Mouse (Mus musculus): ENCODE measurements around the gene Gm21904. TPM values are rescaled to one million over a fixed set of nuclear protein-coding genes. Genes with fewer than 3 reads are reported as not detected.
"Not testable (repeated sequence)": the region's sequence is repeated elsewhere in the genome, so short reads cannot be mapped to it uniquely, and the experiment has no call there.

Gene Gm21904
- polyA plus RNA-seq (2015; fragmentation: Nextera tagmentation; extraction: Ambion mirVana): not detected in 2 replicates

DNA sequence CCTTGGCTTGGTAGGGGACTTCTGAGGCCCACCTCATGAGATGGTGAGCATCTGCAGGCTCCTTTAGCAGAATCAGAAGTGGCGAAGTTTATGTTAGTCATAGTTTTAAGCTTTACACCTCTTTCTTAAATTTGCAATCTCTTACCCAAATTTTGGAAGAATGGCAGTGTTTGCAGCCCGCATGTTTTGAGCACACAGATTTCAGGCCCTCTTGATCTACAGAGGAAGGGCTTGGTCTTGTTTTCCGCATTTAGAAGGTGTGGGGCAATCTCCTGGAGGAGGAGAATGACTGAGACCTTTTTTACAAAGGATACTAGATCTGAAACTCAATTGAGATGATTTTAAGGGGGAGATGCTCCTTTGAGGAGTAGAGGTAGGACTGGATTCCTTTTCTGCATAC lies at the start of gene Gm21904:
Gm21904 (minus strand) TSS at position 101 of the 400 bp plus-strand sequence.
- no CpG with 5 or more reads among the region's 3 CpGs for WGBS
- not testable (repeated sequence) for H3K4me1 ChIP-seq (replicated peaks); H3K27ac ChIP-seq; H3K4me3 ChIP-seq; H3K4me2 ChIP-seq; H3K36me3 ChIP-seq; ATAC-seq (replicated peaks; ENCODE audit: insufficient number of reproducible peaks, insufficient read depth, low FRiP score, low read depth); H3K27me3 ChIP-seq; H3K9ac ChIP-seq; H3K9me3 ChIP-seq (replicated peaks)

GRCm38 (mm10) chrY:17874441-17874840 lies 28.4 kb upstream of the Gm21904 start, which contains the start of the genes Gm20772 and Gm20831:
Gm20772 (plus strand) TSS chrY:17874741.
Gm20831 (plus strand) TSS chrY:17874741.
- not testable (repeated sequence) for H3K27ac ChIP-seq; H3K4me2 ChIP-seq; H3K4me1 ChIP-seq (replicated peaks); H3K27me3 ChIP-seq; H3K9ac ChIP-seq; H3K9me3 ChIP-seq (replicated peaks); H3K4me3 ChIP-seq; H3K36me3 ChIP-seq; ATAC-seq (replicated peaks; ENCODE audit: insufficient number of reproducible peaks, insufficient read depth, low FRiP score, low read depth)

Other genes starting within 250 kb of the Gm21904 start
- gene Gm20772, start 28.5 kb upstream of the Gm21904 start, polyA plus RNA-seq (2015; fragmentation: Nextera tagmentation; extraction: Ambion mirVana): not detected in 2 replicates
- not detected in 2 replicates for gene Gm20831, start 28.5 kb upstream of the Gm21904 start, polyA plus RNA-seq (2015; fragmentation: Nextera tagmentation; extraction: Ambion mirVana)
- not detected in 2 replicates for gene Srsy, start 91.1 kb upstream of the Gm21904 start, polyA plus RNA-seq (2015; fragmentation: Nextera tagmentation; extraction: Ambion mirVana)
- gene Gm21764, start 215.5 kb upstream of the Gm21904 start, polyA plus RNA-seq (2015; fragmentation: Nextera tagmentation; extraction: Ambion mirVana): not detected in 2 replicates
- not detected in 2 replicates for gene Ssty1, start 242.8 kb upstream of the Gm21904 start, polyA plus RNA-seq (2015; fragmentation: Nextera tagmentation; extraction: Ambion mirVana)